ENCODE assay signal across 13 mouse cellular contexts in the genomic region with DNA sequence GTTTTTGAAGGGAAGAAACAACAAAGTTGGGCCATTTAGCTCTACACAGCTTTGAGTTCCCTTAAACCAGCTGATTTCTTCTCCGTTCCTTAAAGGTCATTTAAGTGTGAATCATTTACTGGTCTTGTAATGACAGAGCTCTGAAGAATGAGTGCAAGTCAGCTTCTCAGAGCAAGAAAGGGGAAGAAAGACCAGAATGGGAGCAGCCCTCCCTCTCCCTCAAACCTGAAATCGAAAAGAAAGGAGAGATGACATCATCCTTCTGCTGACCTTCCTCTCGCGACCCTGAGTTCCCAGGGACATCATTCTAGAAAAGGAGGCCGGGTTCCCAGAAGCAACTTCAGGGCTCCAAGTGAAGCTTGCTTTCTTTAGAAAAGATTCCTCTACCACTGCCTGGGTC. TPM values are rescaled to one million over a fixed set of nuclear protein-coding genes. Genes with fewer than 3 reads are reported as not detected.
DNase-seq lines count a peak whose midpoint lies in the region; ATAC-seq and TF ChIP-seq lines count a peak whose summit lies in the region.
"Had no signal": no experiment of that assay in that cellular context is flagged by ENCODE, and none has a peak within 500 bp of the region (broad histone marks: within the 10 kb centered on the region; RNA-seq: fewer than 3 reads in every experiment).

No protein-coding gene starts in this region.

- intact Hi-C loops in gastrocnemius, adult 2 months (cut with DNase I), result no loop called here
- intact Hi-C loops in gastrocnemius, postnatal 36 days (cut with DNase I), result loop anchor here (5.0 kb wide), 1 partner anchor 64 kb away; the partner anchor contains the start of gene Cnn3
- intact Hi-C loops in left cerebral cortex, adult 2 months (cut with DNase I), result no loop called here

- no peak for DNase-seq in gastrocnemius, adult 2 months
- no peak for DNase-seq in gastrocnemius, postnatal 36 days
- DNase-seq in left cerebral cortex, adult 2 months (ENCODE audit: extremely low spot score in 1 of 2, low spot score in 2 of 2), result no peak
- no peak for DNase-seq in left cerebral cortex, adult 11 months (ENCODE audit: low spot score)
- DNase-seq in adrenal gland, adult 8-10 months, result peak; percentile 64
- DNase-seq in urinary bladder, adult 2 months (ENCODE audit: low spot score), result no peak
- no peak for DNase-seq in urinary bladder, postnatal 10 days (ENCODE audit: low spot score)
- DNase-seq: cerebellum, adult 18-20 months; heart, adult 18-20 months; thymus, postnatal 14 days had no signal

- H3K27ac ChIP-seq in gastrocnemius, adult 2 months, result peak overlapping the region; percentile 35
- H3K27ac ChIP-seq in left cerebral cortex, adult 2 months, result peak overlapping the region; percentile 11; the same call in 1 of the 2 replicates

- no peak overlapping the region for H3K4me3 ChIP-seq in gastrocnemius, adult 2 months
- H3K4me3 ChIP-seq in left cerebral cortex, adult 2 months, result no peak overlapping the region
- H3K4me3 ChIP-seq: forebrain, embryonic 15.5 days; hindbrain, embryonic 13.5 days had no signal

- no peak for TF ChIP-seq CTCF in gastrocnemius, adult 2 months (IDR thresholded peaks at IDR 0.05)
- TF ChIP-seq CTCF in left cerebral cortex, adult 2 months (IDR thresholded peaks at IDR 0.05), result no peak

- ATAC-seq in hematopoietic stem cell, adult 5-6 weeks (replicated peaks in 1 of 2; ENCODE audit: insufficient read depth in 1 of 2, low FRiP score in 2 of 2, low TSS enrichment in 1 of 2, low read depth in 1 of 2, poor library complexity in 2 of 2, severe bottlenecking in 2 of 2), result peak; percentile 65 to 70
- ATAC-seq: forebrain, embryonic 15.5 days had no signal

RNA-seq across cellular contexts. Expression of gene Slc44a3, which starts 41.3 kb away (rescaled TPM):
- total RNA-seq in gastrocnemius, adult 2 months (2021), result not detected
- not detected for total RNA-seq in gastrocnemius, postnatal 36 days (2021)
- not detected for total RNA-seq in left cerebral cortex, adult 2 months (2021)
- 10 to 100 TPM; 23.9 to 28.2 (median 25.3) TPM for total RNA-seq in adrenal gland, adult 8-10 months (2022)
- not detected in 2 replicates for total RNA-seq in hematopoietic stem cell, adult 5-6 weeks (2017)
- 15.7 and 18.8 TPM in 2 replicates for polyA plus RNA-seq in urinary bladder, adult 2 months (2012; rRNA removed)

Comparison
In these comparisons a context has a peak if more than half of its experiments do, and no peak if none do; other contexts are left out.
1. RNA of gene Slc44a3, which starts 41.3 kb away (total RNA-seq): 23.9 to 28.2 TPM in adrenal gland, adult 8-10 months; not detected in gastrocnemius, postnatal 36 days, not detected in gastrocnemius, adult 2 months, not detected in left cerebral cortex, adult 2 months and not detected in hematopoietic stem cell, adult 5-6 weeks; every median in the first group is over 10 times any median in the second.